Mouse (Mus musculus) spleen, embryonic (tissue): Measurements from ENCODE around the gene Hoxc8.

ENCODE experiments used
- CTCF ChIA-PET: fragments of 350-600 bp; sonication (Branson Sonifier 250); formaldehyde crosslinking; loops from one replicate; lab custom pipeline; 2022; lab: Charles Lee

Hoxc8 gene

DNA sequence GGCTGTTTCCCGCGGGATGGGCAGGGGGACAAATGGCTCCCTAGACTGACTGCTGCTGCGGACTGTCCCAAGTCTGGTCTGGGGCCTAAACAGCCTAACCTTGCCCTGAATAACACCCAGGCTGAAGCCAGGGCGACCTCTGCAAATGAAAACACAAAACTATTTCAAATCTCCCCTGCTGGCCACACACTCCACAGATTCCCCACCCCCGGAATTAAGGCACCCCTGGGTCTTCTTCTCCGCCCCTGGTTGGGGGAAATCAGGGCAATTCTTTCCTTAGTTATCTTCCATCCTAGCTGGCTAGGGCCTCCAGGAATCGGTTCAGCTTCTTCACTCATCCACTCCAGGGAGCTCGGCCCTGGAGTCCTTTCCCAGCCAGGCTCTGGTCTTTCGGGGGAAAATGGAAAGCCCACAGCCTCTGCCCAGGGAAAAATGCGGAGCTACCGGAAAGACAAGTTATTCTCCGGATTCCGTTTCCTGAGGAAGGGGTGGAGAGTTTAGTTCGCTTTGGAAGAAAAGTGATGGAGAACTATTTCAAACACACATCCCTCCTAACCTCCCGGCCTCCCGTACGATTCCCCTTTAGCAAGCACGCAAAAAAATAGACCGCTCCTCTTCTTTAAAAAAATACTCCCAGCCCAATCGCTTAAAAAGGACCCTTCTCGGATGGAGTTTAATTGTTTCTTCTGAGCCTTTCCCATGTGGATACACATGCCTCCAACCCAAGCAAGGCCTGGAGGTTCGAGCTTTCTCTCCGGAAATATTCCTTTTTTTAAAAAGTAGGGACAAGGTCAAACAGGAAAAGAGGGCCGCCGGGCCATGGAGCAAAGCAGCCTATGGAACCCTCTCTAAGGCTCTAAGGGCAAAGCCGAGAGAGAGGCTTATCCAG is 25.2 kb upstream of the Hoxc8 start:
- CTCF ChIA-PET: interaction anchor here (1.1 to 1.4 kb wide), 3 partner anchors 15 to 369 kb away, joined by 3 to 7 read pairs (median 4); no protein-coding TSS in a partner anchor

DNA sequence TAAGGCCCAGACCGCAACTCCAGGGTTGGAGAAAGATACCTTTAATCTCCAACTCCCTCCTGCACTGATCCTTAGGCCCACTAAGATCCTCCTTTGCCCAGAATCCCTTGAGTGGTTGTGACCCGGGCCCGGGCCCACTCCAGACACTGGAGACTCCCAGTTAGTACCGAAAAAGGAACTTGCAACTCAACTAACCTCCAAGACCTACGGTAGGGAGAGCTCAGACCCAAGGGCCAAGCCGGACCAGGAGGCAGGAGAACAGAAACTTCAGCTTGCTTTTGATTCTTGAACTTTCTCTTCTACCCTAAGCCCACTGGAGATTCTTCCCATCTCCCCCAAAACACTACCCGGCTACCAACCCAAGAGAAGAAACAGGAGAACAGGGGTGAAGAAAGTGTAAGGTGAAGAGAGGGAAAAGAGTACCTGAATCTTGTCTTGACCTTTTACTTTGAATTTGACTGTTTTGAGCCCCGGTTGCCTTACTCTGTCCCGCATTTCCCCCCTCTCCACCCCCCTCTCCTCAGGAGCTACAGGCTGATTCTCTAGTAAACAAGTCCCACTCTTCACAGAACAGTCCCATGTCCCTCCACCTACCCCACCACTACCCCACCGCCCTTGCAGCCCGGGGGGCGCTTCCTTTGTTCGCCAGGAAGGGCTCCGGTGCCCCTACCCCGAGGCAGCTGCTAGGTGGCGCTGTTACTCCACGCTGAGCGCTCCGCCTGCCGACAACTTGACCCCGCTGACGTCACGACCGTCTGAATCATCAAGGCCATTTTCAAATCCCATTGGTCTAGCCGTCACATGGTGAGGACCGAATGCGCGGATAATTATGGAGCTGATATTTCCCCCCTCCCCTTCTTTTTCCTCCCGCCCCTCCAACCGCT is 24.3 kb upstream of the Hoxc8 start:
- CTCF ChIA-PET: interaction anchor here (0.6 to 1.4 kb wide), 5 partner anchors 14 to 368 kb away, joined by 3 to 9 read pairs (median 4); no protein-coding TSS in a partner anchor

DNA sequence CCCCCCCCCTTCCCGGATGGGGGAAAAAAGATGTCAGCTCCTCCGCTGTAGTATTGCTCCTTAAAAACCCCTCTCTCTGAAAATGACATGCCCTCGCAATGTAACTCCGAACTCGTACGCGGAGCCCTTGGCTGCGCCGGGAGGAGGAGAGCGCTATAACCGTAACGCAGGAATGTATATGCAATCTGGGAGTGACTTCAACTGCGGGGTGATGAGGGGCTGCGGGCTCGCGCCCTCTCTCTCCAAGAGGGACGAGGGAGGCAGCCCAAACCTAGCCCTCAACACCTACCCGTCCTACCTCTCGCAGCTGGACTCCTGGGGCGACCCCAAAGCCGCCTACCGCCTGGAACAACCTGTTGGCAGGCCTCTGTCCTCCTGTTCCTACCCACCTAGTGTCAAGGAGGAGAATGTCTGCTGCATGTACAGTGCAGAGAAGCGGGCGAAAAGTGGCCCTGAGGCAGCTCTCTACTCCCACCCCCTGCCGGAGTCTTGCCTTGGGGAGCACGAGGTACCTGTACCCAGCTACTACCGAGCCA is 23.6 kb upstream of the Hoxc8 start, which contains the start of gene Hoxc10:
Gene Hoxc10, plus strand, starts transcription at position 21 of the 536 bp plus-strand sequence.
- CTCF ChIA-PET: interaction anchor here (0.6 to 1.1 kb wide), 3 partner anchors 16 to 342 kb away, joined by 4 to 9 read pairs (median 7); no protein-coding TSS in a partner anchor

DNA sequence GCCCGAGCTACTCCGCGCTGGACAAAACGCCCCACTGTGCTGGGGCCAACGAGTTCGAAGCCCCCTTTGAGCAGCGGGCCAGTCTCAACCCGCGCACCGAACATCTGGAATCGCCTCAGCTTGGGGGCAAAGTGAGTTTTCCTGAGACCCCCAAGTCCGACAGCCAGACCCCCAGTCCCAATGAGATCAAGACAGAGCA is 23.2 kb upstream of the Hoxc8 start, which contains the start of gene Hoxc5:
Gene Hoxc5, plus strand, starts transcription at position 132 of the 199 bp plus-strand sequence.
- CTCF ChIA-PET: no interaction called here

DNA sequence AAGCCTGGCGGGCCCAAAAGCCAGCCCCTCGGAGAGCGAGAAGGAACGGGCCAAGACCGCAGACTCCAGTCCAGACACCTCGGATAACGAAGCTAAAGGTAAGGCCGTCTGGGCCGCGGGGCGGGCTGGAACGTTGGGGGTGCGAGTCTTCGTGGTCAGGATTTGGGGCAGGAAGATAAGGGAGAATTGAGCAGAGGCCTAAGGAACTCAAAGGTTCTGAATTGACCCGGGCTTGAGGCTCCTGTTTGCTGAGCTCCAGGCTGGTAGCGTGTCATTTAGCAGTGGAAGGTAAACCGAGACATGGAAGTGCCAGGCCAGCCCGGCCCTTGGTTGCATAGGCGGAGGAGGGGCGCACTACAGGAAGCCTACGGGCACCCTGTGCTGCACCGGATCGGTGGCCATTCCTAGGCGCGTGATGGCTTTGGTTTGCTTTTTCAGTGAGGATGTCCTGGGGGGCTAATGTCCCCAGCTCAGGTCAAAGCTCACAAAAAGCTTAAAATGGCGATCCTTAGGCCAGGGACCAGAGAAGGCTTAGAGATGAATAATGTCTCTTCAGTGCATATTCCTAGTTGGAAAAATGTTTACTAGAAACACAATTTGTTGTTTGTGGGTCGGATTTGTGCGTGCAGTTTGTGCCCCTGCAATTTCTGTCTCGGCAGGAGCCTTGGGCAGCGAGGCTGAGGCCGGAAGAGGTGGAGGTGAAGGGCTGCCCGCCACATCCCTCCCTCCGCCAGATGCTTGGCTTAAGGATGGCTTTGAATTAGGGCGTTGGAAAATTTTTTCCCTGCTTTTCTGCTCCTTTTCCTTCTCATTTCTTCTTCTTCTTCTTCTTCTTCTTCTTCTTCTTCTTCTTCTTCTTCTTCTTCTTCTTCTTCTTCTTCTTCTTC is 22.7 kb upstream of the Hoxc8 start:
- CTCF ChIA-PET: no interaction called here

DNA sequence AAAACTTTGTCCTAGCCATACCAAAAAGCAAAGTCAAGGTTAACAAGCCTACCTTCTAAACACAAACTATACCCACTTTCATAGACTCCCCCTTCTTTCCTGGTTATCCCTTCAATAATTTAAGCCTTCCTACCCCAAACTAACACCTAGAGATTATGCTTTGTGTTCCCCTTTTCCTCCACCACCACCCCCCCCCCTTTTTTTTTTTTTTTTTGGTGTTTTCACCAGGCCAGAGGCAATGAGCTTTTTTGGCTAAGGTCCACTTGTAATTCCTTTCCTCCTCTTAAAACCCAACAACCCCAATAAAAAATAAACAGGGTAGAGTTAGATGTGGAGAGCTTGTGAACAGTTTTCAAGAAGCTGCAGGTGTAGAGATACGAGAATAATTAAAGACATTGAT is 21.1 kb upstream of the Hoxc8 start:
- CTCF ChIA-PET: interaction anchor here (0.6 kb wide), 1 partner anchor 20 kb away, joined by 13 read pairs; no protein-coding TSS in a partner anchor

DNA sequence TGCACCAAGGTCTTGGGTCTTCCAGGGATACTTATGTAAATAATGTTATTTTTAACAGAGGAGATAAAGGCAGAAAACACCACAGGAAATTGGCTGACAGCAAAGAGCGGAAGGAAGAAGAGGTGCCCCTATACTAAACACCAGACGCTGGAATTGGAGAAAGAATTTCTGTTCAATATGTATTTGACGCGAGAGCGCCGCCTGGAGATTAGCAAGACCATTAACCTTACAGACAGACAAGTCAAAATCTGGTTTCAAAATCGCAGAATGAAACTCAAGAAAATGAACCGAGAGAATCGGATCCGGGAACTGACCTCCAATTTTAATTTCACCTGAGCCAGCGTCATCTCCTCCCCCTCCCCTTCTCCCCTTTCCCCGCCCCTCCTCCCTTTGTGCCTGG is 19.7 kb upstream of the Hoxc8 start:
- CTCF ChIA-PET: no interaction called here

DNA sequence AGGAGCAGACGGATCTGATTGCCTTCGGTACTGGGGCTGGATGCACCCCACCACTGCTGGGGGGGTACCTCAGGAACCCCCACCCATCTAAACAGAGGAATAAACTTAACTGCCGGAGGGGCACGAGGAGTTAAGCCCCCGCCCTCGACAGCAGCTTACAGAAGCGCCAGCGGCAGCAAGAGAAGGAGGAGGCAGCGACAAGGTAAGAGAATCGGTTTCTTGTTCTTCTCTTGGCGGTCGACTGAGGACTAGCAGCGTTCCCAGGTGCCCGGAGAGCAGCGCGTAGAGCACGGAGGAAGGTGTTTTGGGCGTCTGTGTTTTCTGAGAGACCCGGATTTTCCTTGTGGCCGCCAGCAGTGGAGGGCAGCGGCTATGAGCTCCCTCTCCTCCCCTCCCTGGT is 18.2 kb upstream of the Hoxc8 start:
- CTCF ChIA-PET: interaction anchor here (1.2 kb wide), 1 partner anchor 15 kb away, joined by 3 read pairs; no protein-coding TSS in a partner anchor

DNA sequence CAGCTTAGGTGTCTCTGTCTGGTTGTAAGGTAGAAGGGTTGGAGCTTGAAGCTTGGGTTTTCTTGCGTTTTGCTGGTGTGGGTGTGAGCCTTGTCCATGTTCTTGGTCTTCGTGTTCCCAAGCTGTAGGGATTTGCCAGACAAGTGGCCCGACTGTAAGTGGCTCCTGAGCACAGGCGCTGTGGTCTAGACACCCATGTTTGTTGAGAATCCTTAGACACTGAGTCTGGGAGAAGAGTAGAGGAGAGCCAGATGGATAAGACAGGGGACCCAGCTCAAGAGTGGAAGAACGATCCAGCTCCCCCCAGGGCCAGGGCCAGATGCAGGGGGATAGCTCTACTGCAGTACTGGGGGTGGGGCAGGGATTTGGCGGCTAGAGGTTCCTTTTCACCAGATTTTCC is 17.7 kb upstream of the Hoxc8 start:
- CTCF ChIA-PET: interaction anchor here (1.2 kb wide), 1 partner anchor 14 kb away, joined by 3 read pairs; no protein-coding TSS in a partner anchor

DNA sequence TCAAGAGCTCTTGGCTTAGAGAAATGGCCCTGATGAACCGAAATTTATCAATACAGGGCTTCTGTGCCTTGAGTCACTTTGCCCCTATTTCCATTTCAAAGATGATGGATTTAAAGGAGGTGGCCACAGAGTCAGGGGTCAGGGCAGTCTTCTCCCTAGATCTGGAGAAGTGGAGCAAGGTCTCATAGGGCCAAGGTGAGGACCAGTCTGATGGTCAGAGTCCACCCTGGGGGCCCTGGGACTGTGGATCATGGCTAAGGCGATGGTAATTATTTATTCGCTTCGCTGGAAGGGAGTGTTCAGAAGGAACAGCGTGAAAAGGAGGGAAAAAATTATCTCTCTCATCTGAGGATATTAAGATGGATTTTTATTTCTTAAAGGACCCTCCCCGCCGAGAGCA is 15.4 kb upstream of the Hoxc8 start:
- CTCF ChIA-PET: interaction anchor here (0.6 kb wide), 1 partner anchor 317 kb away, joined by 11 read pairs; no protein-coding TSS in a partner anchor

DNA sequence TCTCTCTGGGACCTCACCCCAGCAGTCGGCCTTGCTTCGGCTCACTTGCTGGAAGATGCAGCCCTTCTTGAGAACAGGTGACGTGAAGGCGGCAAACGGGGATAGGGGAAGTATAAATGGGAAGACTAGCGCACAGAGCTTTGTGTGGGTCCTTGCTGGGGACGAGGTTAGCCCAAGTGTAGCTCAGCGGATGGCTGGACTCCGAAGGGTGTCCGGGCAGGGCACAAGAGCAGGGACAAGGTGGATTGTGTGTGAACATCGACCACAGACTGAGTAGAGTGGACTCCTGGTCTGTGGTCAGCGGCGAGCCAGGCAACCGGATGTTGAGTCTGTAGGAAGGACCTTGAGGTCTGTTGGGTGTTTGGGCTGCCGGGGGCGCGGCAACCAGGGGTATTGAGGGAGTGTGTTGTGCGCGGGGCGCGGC is 14.7 kb upstream of the Hoxc8 start:
- CTCF ChIA-PET: no interaction called here

DNA sequence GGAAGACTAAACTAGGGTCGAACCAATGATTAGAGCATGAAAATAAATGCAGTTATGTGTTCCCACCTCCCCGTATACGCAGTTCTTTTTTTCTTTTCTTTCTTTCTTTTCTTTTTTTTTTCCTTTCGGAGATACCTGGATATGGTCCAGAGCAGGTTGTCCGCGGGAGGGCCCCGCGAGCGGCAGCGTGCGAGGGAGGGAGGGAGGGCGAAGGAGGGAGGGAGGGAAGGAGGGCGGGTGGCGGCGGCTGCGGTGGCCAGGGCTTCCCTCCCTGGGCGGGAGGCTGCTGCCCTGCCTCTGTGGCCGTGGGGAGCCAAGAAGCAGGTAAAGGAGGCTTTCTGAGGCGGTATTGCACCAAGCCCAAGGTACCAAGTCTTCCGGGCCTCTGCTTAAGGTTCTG is 14.2 kb upstream of the Hoxc8 start, which contains the start of gene Hoxc9:
Gene Hoxc9, plus strand, starts transcription at position 269 of the 400 bp plus-strand sequence.
- CTCF ChIA-PET: interaction anchor here (0.6 kb wide), 1 partner anchor 26 kb away, joined by 5 read pairs; no protein-coding TSS in a partner anchor

DNA sequence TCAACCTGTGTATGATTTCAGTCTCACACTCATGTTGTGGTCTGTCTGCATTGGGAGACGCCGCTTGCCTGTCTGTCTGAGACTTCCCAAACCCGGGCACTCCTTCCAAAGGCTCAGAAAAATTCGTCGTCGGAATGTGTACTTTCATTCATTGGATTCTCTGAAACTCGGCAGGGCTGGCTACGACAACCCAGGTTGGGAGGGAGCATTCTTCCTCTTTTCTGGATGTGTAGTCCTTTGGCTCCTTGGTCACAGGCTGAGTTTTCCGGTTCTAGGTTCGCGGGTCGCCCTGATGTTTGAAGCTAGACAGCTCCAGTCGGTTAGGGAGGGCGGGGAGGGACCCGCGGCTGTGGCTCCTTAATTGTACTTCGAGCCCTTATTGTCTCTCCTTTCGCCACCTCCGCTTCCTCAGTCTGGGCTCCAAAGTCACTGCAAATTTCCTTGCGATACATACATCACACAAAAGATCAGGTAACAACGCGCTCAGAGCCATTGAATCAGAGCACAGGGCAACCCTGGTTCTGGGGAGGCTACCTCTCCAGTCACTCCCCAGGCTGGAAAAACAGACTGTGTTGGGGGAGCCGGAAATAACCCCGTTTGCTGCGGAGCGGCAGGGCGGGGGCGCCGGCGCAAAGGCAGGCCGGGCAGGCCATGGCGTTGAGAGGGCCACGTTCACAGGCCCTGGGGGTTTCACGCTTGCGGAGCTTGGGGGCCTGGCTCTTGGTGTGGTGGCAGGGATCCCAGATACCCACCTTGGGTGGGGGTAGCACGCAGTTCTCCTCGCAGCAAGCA is 13.6 kb upstream of the Hoxc8 start:
- CTCF ChIA-PET: interaction anchor here (0.6 to 0.9 kb wide), 2 partner anchors 26 to 188 kb away, joined by 3 to 5 read pairs; no protein-coding TSS in a partner anchor

DNA sequence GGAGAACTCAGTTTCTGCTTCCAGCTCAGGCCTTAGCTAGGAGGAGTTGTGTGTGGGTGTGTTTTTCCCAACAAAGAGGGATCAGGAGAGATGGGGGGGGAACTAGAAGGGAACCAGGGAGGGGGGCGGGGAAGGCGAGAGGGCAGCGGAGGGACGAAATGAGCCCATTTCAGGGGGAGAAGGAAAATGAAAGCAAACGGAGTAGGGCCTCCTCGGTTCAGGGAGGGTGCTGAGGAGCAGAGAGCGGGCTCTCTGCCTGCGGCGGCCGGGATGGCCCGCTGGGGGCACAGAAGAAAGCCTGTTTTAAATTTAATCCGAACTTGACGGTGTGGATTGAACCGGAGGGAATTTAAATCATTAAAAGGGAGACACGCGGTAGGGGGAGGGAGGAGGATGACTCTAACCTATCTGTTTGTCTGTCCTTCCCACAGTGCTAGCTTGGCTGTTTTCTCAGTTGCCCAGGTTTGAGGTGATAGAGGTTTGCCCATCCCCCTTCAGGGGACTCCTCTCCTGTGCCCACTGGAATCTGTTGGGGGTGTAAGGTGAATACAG is 12.9 kb upstream of the Hoxc8 start:
- CTCF ChIA-PET: interaction anchor here (0.9 kb wide), 1 partner anchor 188 kb away, joined by 3 read pairs; no protein-coding TSS in a partner anchor

DNA sequence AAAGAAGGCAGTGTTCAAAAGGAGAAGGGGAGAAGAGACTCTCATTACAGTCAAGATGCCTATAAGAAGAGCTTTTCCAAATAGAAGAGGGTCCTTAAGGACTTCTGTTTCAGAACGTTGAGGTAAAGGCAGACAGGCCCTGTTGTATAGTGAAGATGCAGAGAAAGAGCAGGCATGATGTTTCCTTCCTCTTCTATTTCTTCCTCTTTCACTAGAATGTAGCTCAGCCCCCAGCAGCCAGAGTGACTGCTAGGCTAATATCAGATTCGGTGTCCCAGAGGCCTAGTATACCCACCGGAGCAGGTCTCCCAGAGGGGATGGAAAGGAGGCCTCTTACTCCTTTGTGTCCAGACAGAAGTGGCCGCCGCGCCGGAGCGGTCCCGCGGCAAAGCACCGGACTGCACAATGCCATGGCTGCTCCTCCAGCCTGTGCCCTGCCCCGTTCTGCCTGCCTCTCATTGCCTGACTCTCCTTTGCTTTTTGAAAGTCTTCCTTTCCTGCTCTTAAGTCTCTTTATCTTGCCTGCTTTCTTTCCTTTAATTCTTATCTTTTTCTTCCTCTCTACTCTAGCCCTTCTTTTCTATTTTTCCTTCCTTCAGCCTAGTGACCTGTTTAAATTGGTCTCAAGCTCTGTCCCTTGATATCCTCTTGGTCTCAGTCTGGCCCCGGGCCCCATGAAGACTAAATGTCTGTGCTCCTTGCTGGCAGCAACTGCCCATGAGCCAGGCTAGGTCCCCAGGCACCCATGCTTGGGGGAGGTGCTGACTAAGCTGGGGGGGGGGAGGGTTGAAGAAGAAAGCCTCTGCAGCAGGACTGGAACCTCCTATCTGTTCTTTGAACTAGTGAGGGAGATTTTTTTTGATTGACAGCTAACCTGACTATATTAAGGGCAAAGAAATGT is 11.5 kb upstream of the Hoxc8 start:
- CTCF ChIA-PET: interaction anchor here (1.5 kb wide), 1 partner anchor 14 kb away, joined by 3 read pairs; no protein-coding TSS in a partner anchor

DNA sequence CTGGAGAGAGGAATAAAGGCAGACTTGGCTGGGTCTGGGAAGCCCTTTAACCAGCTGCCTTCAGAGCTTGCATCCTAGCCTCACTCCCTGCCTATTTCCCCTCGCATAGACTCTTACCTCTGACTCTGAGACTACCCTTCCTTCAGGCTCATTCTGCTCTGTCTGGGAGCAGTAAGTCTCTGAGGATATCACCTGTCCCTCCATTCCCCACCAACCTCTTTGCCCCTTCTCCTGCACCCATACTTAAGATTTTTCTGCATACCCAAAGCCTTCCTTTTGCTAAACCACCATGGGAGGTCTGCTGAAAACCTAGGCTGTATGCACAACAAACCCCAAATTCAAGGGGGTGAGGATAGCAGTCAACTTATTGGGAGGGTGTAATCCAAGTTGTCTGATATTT is 10.5 kb upstream of the Hoxc8 start:
- CTCF ChIA-PET: interaction anchor here (1.5 kb wide), 1 partner anchor 15 kb away, joined by 3 read pairs; no protein-coding TSS in a partner anchor

DNA sequence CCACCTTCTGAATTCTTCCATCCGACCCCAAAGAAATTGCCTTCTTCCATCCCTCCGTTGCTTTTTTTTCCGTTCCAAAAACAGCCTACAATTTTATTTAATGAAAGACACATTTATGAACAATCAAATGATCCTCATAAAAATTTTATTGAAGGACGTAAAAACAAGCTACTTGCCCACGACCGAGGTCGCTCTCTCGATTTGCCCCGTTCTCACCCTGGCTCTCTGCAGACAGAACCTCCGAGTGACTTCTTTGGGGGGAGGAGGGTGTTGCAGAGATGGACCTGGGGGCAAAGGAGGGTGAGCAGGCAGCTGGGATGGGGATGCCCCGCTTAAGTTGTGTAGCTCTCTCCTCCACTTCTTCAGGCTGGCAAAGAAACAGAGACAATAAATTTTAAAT is 10.1 kb upstream of the Hoxc8 start:
- CTCF ChIA-PET: interaction anchor here (1.5 kb wide), 1 partner anchor 15 kb away, joined by 3 read pairs; no protein-coding TSS in a partner anchor

DNA sequence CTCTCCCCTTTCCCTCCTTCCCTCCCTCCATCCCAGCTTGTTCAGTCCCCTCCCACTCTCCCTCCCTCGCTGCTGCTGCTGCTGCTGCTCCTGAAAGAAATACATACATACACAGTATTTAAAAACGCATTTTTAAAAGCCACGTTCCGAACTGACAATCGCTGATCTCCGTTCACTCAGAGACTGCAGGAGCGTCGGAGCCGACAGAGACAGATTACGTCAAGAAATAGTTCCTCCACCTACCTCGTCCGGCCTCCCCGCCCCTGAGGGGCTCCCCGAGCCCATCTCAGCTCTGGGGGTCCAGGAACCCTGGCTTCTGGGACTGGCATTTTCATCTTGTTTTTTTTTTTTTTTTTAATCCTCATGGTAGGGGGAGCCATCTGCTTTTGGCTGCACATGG is 9.5 kb upstream of the Hoxc8 start:
- CTCF ChIA-PET: interaction anchor here (1.5 kb wide), 1 partner anchor 16 kb away, joined by 3 read pairs; no protein-coding TSS in a partner anchor
